18 mouse cellular contexts compared by ENCODE assay signal in genomic region chr11:95149462-95150268, GRCm38 (mm10). TPM values are rescaled to one million over a fixed set of nuclear protein-coding genes. Genes with fewer than 3 reads are reported as not detected.
A peak's percentile ranks its signal among the peaks of the same experiment; 100 is the strongest.
DNase-seq lines count a peak whose midpoint lies in the region; ATAC-seq and TF ChIP-seq lines count a peak whose summit lies in the region.
"Had no signal": no experiment of that assay in that cellular context is flagged by ENCODE, and none has a peak within 500 bp of the region (broad histone marks: within the 10 kb centered on the region; RNA-seq: fewer than 3 reads in every experiment).

No protein-coding gene starts in this region.

- no peaks in the 10 kb centered on the region for H3K79me2 ChIP-seq in heart, adult 2 months (replicated peaks; ENCODE audit: control insufficient read depth, insufficient read depth, low read length)

- TF ChIP-seq EP300 in heart, adult 2 months (IDR thresholded peaks at IDR 0.05; ENCODE audit: insufficient read depth, low read depth, low read length): no peak

- no peaks in the 10 kb centered on the region for H3K36me3 ChIP-seq in heart, embryonic 10.5 days
- H3K36me3 ChIP-seq in heart, adult 2 months (ENCODE audit: control insufficient read depth, insufficient read depth, low read length): no peaks in the 10 kb centered on the region
- no peaks in the 10 kb centered on the region for H3K36me3 ChIP-seq in kidney, embryonic 14.5 days (ENCODE audit: control insufficient read depth, insufficient read depth, low read length)
- no peaks in the 10 kb centered on the region for H3K36me3 ChIP-seq in embryonic facial prominence, embryonic 15.5 days
- H3K36me3 ChIP-seq: forebrain, embryonic 15.5 days; liver, embryonic 15.5 days had no signal

- 2% methylated on average over 27 of the region's 27 CpGs for WGBS in heart, embryonic 10.5 days
- WGBS in heart, adult 2 months: 4% methylated on average over 27 of the region's 27 CpGs
- under 1% methylated on average over 27 of the region's 27 CpGs for WGBS in kidney, embryonic 14.5 days
- 10% methylated on average over 27 of the region's 27 CpGs for WGBS in embryonic facial prominence, embryonic 15.5 days

- no peak overlapping the region for H3K9ac ChIP-seq in heart, adult 2 months (ENCODE audit: low read depth, low read length)
- H3K9ac ChIP-seq in kidney, embryonic 14.5 days (ENCODE audit: low read depth, low read length): no peak overlapping the region
- H3K9ac ChIP-seq in embryonic facial prominence, embryonic 15.5 days: no peak overlapping the region
- H3K9ac ChIP-seq: forebrain, embryonic 15.5 days; liver, embryonic 15.5 days had no signal

- peak overlapping the region; percentile 27 for H3K4me3 ChIP-seq in heart, embryonic 10.5 days
- H3K4me3 ChIP-seq in heart, adult 2 months: no peak overlapping the region
- H3K4me3 ChIP-seq in kidney, embryonic 14.5 days (ENCODE audit: low read length): 0 out of 2 replicates have a peak overlapping the region, but pooled peaks have one; percentile 0
- H3K4me3 ChIP-seq in embryonic facial prominence, embryonic 15.5 days (replicated peaks): no peak overlapping the region
- H3K4me3 ChIP-seq: liver, embryonic 15.5 days had no signal

- TF ChIP-seq CTCF in heart, adult 2 months (IDR thresholded peaks at IDR 0.05): no peak

- H3K4me2 ChIP-seq in kidney, embryonic 14.5 days (replicated peaks; ENCODE audit: low read depth, low read length): no peak overlapping the region
- 0 out of 2 replicates have a peak overlapping the region, but pooled peaks have one; percentile 32 for H3K4me2 ChIP-seq in embryonic facial prominence, embryonic 15.5 days (replicated peaks)
- H3K4me2 ChIP-seq: forebrain, embryonic 15.5 days; liver, embryonic 15.5 days had no signal

- intact Hi-C loops in heart, adult 2 months (cut with DNase I): no loop called here

- H3K4me1 ChIP-seq in heart, embryonic 10.5 days: peaks cover 33% of the 10 kb centered on the region
- peaks cover 3% of the 10 kb centered on the region; the same call in 1 of the 2 replicates for H3K4me1 ChIP-seq in heart, adult 2 months (ENCODE audit: control insufficient read depth, insufficient read depth, low read length)
- peaks cover 18% of the 10 kb centered on the region for H3K4me1 ChIP-seq in kidney, embryonic 14.5 days (ENCODE audit: control insufficient read depth, insufficient read depth, low read length)
- H3K4me1 ChIP-seq in embryonic facial prominence, embryonic 15.5 days: peaks cover 39% of the 10 kb centered on the region

- no peak overlapping the region for H3K27ac ChIP-seq in heart, embryonic 10.5 days
- H3K27ac ChIP-seq in heart, adult 2 months: no peak overlapping the region
- H3K27ac ChIP-seq in kidney, embryonic 14.5 days (ENCODE audit: low read depth, low read length): no peak overlapping the region
- no peak overlapping the region for H3K27ac ChIP-seq in embryonic facial prominence, embryonic 15.5 days (replicated peaks)
- H3K27ac ChIP-seq: forebrain, embryonic 15.5 days; liver, embryonic 15.5 days had no signal

- H3K27me3 ChIP-seq in heart, embryonic 10.5 days (ENCODE audit: insufficient read depth, poor library complexity, severe bottlenecking): peaks cover 99% of the 10 kb centered on the region
- peaks cover 40% of the 10 kb centered on the region for H3K27me3 ChIP-seq in heart, adult 2 months (ENCODE audit: control insufficient read depth, insufficient read depth, low read length)
- H3K27me3 ChIP-seq in kidney, embryonic 14.5 days (ENCODE audit: control insufficient read depth, insufficient read depth, low read length): peaks cover 78% of the 10 kb centered on the region
- peaks cover 82% of the 10 kb centered on the region for H3K27me3 ChIP-seq in embryonic facial prominence, embryonic 15.5 days

- no peak for TF ChIP-seq POLR2A in heart, adult 2 months (IDR thresholded peaks at IDR 0.05; ENCODE audit: insufficient read depth, low read depth, low read length)

- no peak for DNase-seq in heart, embryonic 10.5 days (ENCODE audit: low spot score)
- DNase-seq in heart, adult 2 months: no peak
- no peak for DNase-seq in kidney, adult 8-10 months
- DNase-seq in ZHBTc4 (ENCODE audit: low read depth, low spot score): peak; percentile 17
- DNase-seq in cerebellum, postnatal 10 days: no peak
- no peak for DNase-seq in kidney, postnatal 14 days
- DNase-seq: adrenal gland, adult 8-10 months; kidney, adult 18-20 months; right cerebral cortex, postnatal 25 days had no signal

- no peaks in the 10 kb centered on the region for H3K9me3 ChIP-seq in heart, embryonic 10.5 days
- H3K9me3 ChIP-seq in kidney, embryonic 14.5 days (ENCODE audit: control insufficient read depth, low read length): no peaks in the 10 kb centered on the region
- no peaks in the 10 kb centered on the region for H3K9me3 ChIP-seq in embryonic facial prominence, embryonic 15.5 days (replicated peaks)
- H3K9me3 ChIP-seq: forebrain, embryonic 15.5 days; liver, embryonic 15.5 days had no signal

- ATAC-seq in kidney, embryonic 14.5 days (ENCODE audit: low FRiP score, low TSS enrichment): no peak
- ATAC-seq in embryonic facial prominence, embryonic 15.5 days (ENCODE audit: insufficient number of reproducible peaks, low FRiP score, low TSS enrichment, low read depth): no peak
- ATAC-seq: forebrain, embryonic 15.5 days had no signal

RNA-seq across cellular contexts. Expression of gene Dlx4, which starts 3.6 kb away (rescaled TPM):
- 0.43 and 1.2 TPM in 2 replicates for polyA plus RNA-seq in heart, embryonic 10.5 days (2016; fragmentation: Nextera tagmentation; extraction: Ambion mirVana)
- not detected for total RNA-seq in heart, adult 2 months (2021)
- polyA plus RNA-seq in heart, adult 2 months (2012; rRNA removed): 0.04 TPM in 1 of 2 replicates, not detected in the other
- not detected in 2 replicates for polyA plus RNA-seq in kidney, embryonic 14.5 days (2014; fragmentation: Nextera tagmentation; extraction: Ambion mirVana)
- 5.7 and 6.5 TPM in 2 replicates for polyA plus RNA-seq in embryonic facial prominence, embryonic 15.5 days (2015; fragmentation: Nextera tagmentation; extraction: Ambion mirVana)
- total RNA-seq: gastrocnemius, adult 8-10 months; left cerebral cortex, postnatal 10 days; megakaryocyte, adult 5-6 weeks had no signal
- polyA plus RNA-seq: forebrain, embryonic 15.5 days had no signal

RNA-seq across cellular contexts. Expression of gene Dlx3, which starts 29.7 kb away (rescaled TPM):
- polyA plus RNA-seq in heart, embryonic 10.5 days (2016; fragmentation: Nextera tagmentation; extraction: Ambion mirVana): 3.2 and 5.9 TPM in 2 replicates
- not detected for total RNA-seq in heart, adult 2 months (2021)
- polyA plus RNA-seq in heart, adult 2 months (2012; rRNA removed): not detected in 2 replicates
- polyA plus RNA-seq in kidney, embryonic 14.5 days (2014; fragmentation: Nextera tagmentation; extraction: Ambion mirVana): 0.71 and 1.2 TPM in 2 replicates
- 35.6 and 36.6 TPM in 2 replicates for polyA plus RNA-seq in embryonic facial prominence, embryonic 15.5 days (2015; fragmentation: Nextera tagmentation; extraction: Ambion mirVana)
- total RNA-seq: adrenal gland, adult 8-10 months; gastrocnemius, adult 8-10 months; layer of hippocampus, adult 18-20 months; left cerebral cortex, postnatal 10 days had no signal
- polyA plus RNA-seq: forebrain, embryonic 15.5 days; heart, postnatal 0 days had no signal

Comparison
In these comparisons a context has a peak if more than half of its experiments do, and no peak if none do; other contexts are left out.
1. H3K4me3 ChIP-seq: peak in heart, embryonic 10.5 days (single experiment) and kidney, embryonic 14.5 days (single experiment); none in heart, adult 2 months (single experiment) and embryonic facial prominence, embryonic 15.5 days (single experiment).